9 mouse cellular contexts compared by ENCODE assay signal in genomic region chr13:41634401-41634818, GRCm38 (mm10). TPM values are rescaled to one million over a fixed set of nuclear protein-coding genes. Genes with fewer than 3 reads are reported as not detected.
A peak's percentile ranks its signal among the peaks of the same experiment; 100 is the strongest.
DNase-seq lines count a peak whose midpoint lies in the region; ATAC-seq and TF ChIP-seq lines count a peak whose summit lies in the region.
"Had no signal": no experiment of that assay in that cellular context is flagged by ENCODE, and none has a peak within 500 bp of the region (broad histone marks: within the 10 kb centered on the region; RNA-seq: fewer than 3 reads in every experiment).

No protein-coding gene starts in this region.

- TF ChIP-seq CTCF in brain, embryonic 14.5 days (IDR thresholded peaks at IDR 0.05; ENCODE audit: borderline replicate concordance, extremely low read depth, insufficient read depth, insufficient read length) = peak; percentile 96
- peak; percentile 99 for TF ChIP-seq CTCF in lung, postnatal 0 days (IDR thresholded peaks at IDR 0.05)

- no peaks in the 10 kb centered on the region for H3K27me3 ChIP-seq in forebrain, embryonic 10.5 days (ENCODE audit: poor library complexity, severe bottlenecking)
- H3K27me3 ChIP-seq in lung, postnatal 0 days (replicated peaks; ENCODE audit: insufficient read depth, low read length) = no peaks in the 10 kb centered on the region
- H3K27me3 ChIP-seq: liver, embryonic 15.5 days had no signal

- in situ Hi-C loops in ES-E14 (cut with MboI; ENCODE audit: low sequenced_read_pairs in 2 of 2, unreplicated experiment in 2 of 2) = no loop called here

- H3K27ac ChIP-seq in ES-E14 (ENCODE audit: insufficient read depth, low read depth, low read length, poor library complexity, severe bottlenecking) = no peak overlapping the region
- H3K27ac ChIP-seq in forebrain, embryonic 10.5 days = no peak overlapping the region
- no peak overlapping the region for H3K27ac ChIP-seq in lung, postnatal 0 days (ENCODE audit: low read length)
- H3K27ac ChIP-seq: liver, embryonic 15.5 days had no signal

- WGBS in forebrain, embryonic 10.5 days = 28% methylated on average over 13 of the region's 13 CpGs
- 23% methylated on average over 13 of the region's 13 CpGs for WGBS in lung, postnatal 0 days

- H3K4me1 ChIP-seq in ES-E14 (ENCODE audit: control insufficient read depth in 2 of 2, insufficient read depth in 2 of 2, low read length in 2 of 2, poor library complexity in 1 of 2) = no peaks in the 10 kb centered on the region
- no peaks in the 10 kb centered on the region for H3K4me1 ChIP-seq in forebrain, embryonic 10.5 days
- no peaks in the 10 kb centered on the region for H3K4me1 ChIP-seq in lung, postnatal 0 days (ENCODE audit: insufficient read depth, low read depth, low read length)

- TF ChIP-seq EP300 in lung, postnatal 0 days (IDR thresholded peaks at IDR 0.05) = no peak

- no peaks in the 10 kb centered on the region for H3K36me3 ChIP-seq in ES-E14 (ENCODE audit: control insufficient read depth, insufficient read depth, low read length, poor library complexity, severe bottlenecking)
- H3K36me3 ChIP-seq in forebrain, embryonic 10.5 days (replicated peaks) = peaks cover 4% of the 10 kb centered on the region
- H3K36me3 ChIP-seq in lung, postnatal 0 days (ENCODE audit: insufficient read depth, low read length) = no peaks in the 10 kb centered on the region

- no peaks in the 10 kb centered on the region for H3K9me3 ChIP-seq in ES-E14 (ENCODE audit: control insufficient read depth, insufficient read depth, low read depth, low read length)
- H3K9me3 ChIP-seq in forebrain, embryonic 10.5 days = no peaks in the 10 kb centered on the region
- H3K9me3 ChIP-seq in lung, postnatal 0 days (ENCODE audit: low read length) = no peaks in the 10 kb centered on the region
- H3K9me3 ChIP-seq: liver, embryonic 15.5 days had no signal

- intact Hi-C loops in heart, postnatal 10 days (cut with DNase I) = loop anchor here (2.0 to 5.0 kb wide), 3 partner anchors 62 to 352 kb away; no protein-coding TSS in a partner anchor

- H3K4me3 ChIP-seq in ES-E14 (ENCODE audit: insufficient read depth in 1 of 2, low read depth in 1 of 2, low read length in 2 of 2, poor library complexity in 1 of 2, severe bottlenecking in 1 of 2) = no peak overlapping the region
- H3K4me3 ChIP-seq in forebrain, embryonic 10.5 days = no peak overlapping the region
- no peak overlapping the region for H3K4me3 ChIP-seq in lung, postnatal 0 days (ENCODE audit: low read depth, low read length)
- H3K4me3 ChIP-seq: liver, embryonic 15.5 days had no signal

- no peak overlapping the region for H3K9ac ChIP-seq in ES-E14 (ENCODE audit: insufficient read depth, low read depth, low read length, poor library complexity, severe bottlenecking)
- no peak overlapping the region for H3K9ac ChIP-seq in lung, postnatal 0 days (replicated peaks; ENCODE audit: low read depth)
- H3K9ac ChIP-seq: liver, embryonic 15.5 days had no signal

- no peak overlapping the region for H3K4me2 ChIP-seq in lung, postnatal 0 days (replicated peaks; ENCODE audit: low read depth, low read length)
- H3K4me2 ChIP-seq: liver, embryonic 15.5 days had no signal

- DNase-seq in ES-E14 (ENCODE audit: low read depth, low spot score) = peak; percentile 44
- DNase-seq in brain, embryonic 14.5 days (ENCODE audit: low read depth) = peak; percentile 74
- peak; percentile 63 for DNase-seq in forebrain, embryonic 10.5 days (ENCODE audit: extremely low spot score, low spot score)
- DNase-seq in heart, postnatal 10 days = peak; percentile 77 to 85
- peak; percentile 59 to 88 for DNase-seq in layer of hippocampus, adult 18-20 months (ENCODE audit: low spot score in 2 of 2)
- peak; percentile 81 for DNase-seq in lung, postnatal 0 days (ENCODE audit: low spot score)
- DNase-seq in retina, adult 2 months (ENCODE audit: low read depth, low spot score) = peak; percentile 44
- DNase-seq in urinary bladder, adult 2 months (ENCODE audit: low spot score) = peak; percentile 54

- TF ChIP-seq POLR2A in brain, embryonic 14.5 days (IDR thresholded peaks at IDR 0.05; ENCODE audit: borderline replicate concordance, extremely low read depth, insufficient read depth, insufficient read length, poor library complexity, severe bottlenecking) = no peak

- peak; percentile 87 for ATAC-seq in lung, postnatal 0 days

TF ChIP-seq in ES-E14, 5 proteins besides CTCF, POLR2A, EP300 and RAD21:
- no peak for TF ChIP-seq HCFC1 (IDR thresholded peaks at IDR 0.05; ENCODE audit: borderline replicate concordance, insufficient read depth, low read length)
- TF ChIP-seq MAFK (IDR thresholded peaks at IDR 0.05; ENCODE audit: insufficient read depth, low read depth, low read length) = no peak
- no peak for TF ChIP-seq ZNF384 (IDR thresholded peaks at IDR 0.05; ENCODE audit: low read depth, low read length)
- TF ChIP-seq CHD2 (IDR thresholded peaks at IDR 0.05; ENCODE audit: low read depth, low read length) = no peak
- TF ChIP-seq ZC3H11A (IDR thresholded peaks at IDR 0.05; ENCODE audit: borderline replicate concordance, low read depth, low read length) = peak; percentile 57; the same call in 1 of the 2 replicates

RNA-seq across cellular contexts. Expression of gene Tmem170b, which starts 28.7 kb away (rescaled TPM):
- total RNA-seq in ES-E14 (2012; rRNA removed) = 4.4 and 5.9 TPM in 2 replicates
- polyA plus RNA-seq in brain, embryonic 14.5 days (2012; rRNA removed) = 10.8 and 20.4 TPM in 2 replicates
- polyA plus RNA-seq in forebrain, embryonic 10.5 days (2016; fragmentation: Nextera tagmentation; extraction: Ambion mirVana) = 11.4 and 12.2 TPM in 2 replicates
- total RNA-seq in heart, postnatal 10 days (2021) = 10 to 100 TPM; 18.6 to 18.8 TPM
- 10 to 100 TPM; 93.5 to 95.5 TPM for total RNA-seq in layer of hippocampus, adult 18-20 months (2021)
- polyA plus RNA-seq in lung, postnatal 0 days (2015; fragmentation: Nextera tagmentation; extraction: Ambion mirVana) = 11.6 and 12.1 TPM in 2 replicates
- polyA plus RNA-seq in urinary bladder, adult 2 months (2012; rRNA removed) = 4.0 and 5.3 TPM in 2 replicates
